Mouse (Mus musculus): Measurements from ENCODE around the gene Pex7.

Pex7 gene

GRCm38 (mm10) chr10:19884409-19884808 is 23.1 kb downstream of the Pex7 start:
- in situ Hi-C loops (cut with MseI, MboI): no loop called here

DNA sequence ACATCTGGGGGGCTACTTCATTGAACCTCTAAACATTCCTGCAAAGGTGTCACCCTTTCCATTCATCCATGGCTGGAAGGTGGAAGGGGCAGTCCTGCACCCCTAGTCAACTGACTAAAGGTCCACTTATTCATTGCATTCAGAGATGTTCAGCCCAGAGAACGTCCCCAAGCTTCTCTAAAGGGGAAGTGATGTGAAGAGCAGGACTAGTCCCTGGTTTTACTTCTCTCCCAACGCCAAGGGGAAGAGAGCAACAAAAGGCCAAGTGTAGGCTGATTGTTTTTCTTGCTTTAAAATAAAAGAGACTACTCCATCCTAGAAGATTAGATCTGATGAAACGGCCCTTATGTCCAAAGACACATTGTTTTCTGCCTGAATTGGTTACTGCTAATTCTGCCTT is 27.1 kb downstream of the Pex7 start:
- in situ Hi-C loops (cut with MseI, MboI): no loop called here

DNA sequence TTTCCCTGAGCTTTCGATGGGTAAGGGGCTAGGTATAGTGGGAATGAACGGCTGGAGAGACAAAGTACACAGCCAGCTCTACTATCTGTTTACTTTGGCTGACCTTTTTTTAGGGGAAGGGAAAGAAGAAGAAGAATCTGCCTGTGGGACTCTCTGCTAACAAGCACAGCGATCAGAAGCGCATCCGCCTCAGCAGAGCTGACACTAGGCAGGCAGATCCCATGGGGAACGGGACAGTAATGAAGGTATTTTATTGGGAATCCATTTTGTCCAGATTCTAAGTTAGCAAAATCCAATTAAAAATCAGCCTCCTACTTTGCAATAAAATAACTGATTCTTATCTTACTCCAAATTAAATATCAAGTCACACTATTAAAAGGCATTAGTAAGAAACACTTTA is 28.3 kb downstream of the Pex7 start:
- in situ Hi-C loops (cut with MseI, MboI): no loop called here

DNA sequence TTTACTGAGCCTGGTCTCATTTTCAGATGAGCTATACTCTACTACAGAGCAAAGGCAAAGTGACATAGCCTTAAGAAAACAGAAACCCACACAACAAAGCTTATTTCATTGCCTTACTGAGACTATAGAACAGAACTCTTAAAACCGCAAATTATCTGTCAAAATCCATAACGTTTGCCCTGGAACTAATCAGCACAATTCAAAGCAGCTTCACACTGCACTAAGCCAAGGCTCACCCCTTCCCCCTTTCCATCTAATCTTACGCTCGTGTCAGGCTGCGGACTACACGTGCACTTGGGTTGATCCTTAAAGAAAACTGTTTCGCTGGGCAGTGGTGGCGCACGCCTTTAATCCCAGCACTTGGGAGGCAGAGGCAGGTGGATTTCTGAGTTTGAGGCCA is 29.8 kb downstream of the Pex7 start:
- in situ Hi-C loops (cut with MseI, MboI): no loop called here

- in situ Hi-C loops (cut with MseI, MboI): no loop called here
These were observed 30.2 kb downstream of the Pex7 start for GRCm38 (mm10) chr10:19877257-19877656.

DNA sequence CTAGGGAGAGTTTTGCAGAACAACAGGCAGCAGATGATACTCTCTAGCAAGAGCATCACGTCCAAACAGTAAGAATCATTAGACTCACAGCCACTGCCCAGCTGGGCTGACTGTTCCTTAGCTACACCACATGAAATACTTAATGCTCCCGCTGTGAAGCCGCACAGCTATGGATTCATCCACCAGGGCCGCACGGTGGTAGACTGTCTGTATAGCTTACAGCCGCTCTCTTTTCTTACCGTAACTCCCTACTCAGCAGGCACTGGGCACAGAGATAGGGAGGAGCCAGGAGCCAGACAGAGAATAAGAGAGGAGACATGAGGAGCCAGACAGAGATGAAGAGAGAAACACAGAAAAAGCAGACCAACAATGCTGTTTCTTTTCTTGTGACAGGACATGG is 30.8 kb downstream of the Pex7 start:
- in situ Hi-C loops (cut with MseI, MboI): no loop called here

DNA sequence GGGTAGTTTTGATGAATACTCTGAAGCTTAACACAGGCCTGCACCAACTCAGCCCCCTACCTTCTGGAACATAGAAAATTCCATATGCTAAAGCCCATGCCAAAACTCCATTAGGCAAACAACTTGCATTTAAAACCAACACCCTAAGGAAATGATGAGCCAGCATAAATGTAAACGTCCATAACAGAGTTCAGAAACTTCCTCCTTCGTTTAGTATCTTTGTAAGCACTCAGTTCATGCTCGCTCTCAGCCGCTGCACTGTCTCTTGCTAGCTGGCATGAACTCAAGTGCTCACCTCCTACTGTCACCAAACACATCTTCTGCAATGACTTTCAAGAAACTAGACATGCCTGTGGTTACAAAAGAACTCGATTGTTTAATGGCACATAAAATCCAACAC is 32.1 kb downstream of the Pex7 start:
- in situ Hi-C loops (cut with MseI, MboI): no loop called here

- in situ Hi-C loops (cut with MseI, MboI): no loop called here
These were observed 51.7 kb downstream of the Pex7 start for GRCm38 (mm10) chr10:19855597-19856306.

- in situ Hi-C loops (cut with MseI, MboI): no loop called here
These were observed 53.9 kb downstream of the Pex7 start for GRCm38 (mm10) chr10:19853609-19854008.

GRCm38 (mm10) chr10:19852776-19853175 is 54.7 kb downstream of the Pex7 start:
- in situ Hi-C loops (cut with MseI, MboI): no loop called here

GRCm38 (mm10) chr10:19850998-19851691 is 56.3 kb downstream of the Pex7 start, which contains the start of gene Slc35d3:
TSS of gene Slc35d3 (minus strand) at chr10:19851459.
- in situ Hi-C loops (cut with MseI, MboI): no loop called here

DNA sequence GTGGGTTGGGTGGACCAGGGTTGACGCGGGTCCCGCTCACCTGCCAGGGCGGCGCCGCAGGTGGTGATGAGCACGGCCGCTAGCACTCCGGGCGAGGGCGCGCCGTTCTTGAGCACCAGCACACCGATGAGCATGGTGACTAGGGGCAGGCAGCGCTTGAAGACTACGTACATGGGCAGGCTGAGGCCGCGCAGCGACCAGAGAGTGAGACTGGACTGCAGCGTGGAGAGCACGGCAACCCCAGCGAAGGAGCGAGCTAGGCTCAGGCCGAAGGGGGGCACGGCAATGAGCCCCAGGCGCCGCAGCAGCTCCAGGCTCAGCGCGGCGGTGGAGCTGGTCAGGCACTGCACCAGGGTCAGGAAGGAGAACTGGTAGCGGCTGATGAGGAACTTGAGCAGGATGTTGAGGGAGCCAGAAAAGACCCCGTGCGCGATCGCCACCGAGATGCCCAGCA is 56.9 kb downstream of the Pex7 start:
- in situ Hi-C loops (cut with MseI, MboI): no loop called here

DNA sequence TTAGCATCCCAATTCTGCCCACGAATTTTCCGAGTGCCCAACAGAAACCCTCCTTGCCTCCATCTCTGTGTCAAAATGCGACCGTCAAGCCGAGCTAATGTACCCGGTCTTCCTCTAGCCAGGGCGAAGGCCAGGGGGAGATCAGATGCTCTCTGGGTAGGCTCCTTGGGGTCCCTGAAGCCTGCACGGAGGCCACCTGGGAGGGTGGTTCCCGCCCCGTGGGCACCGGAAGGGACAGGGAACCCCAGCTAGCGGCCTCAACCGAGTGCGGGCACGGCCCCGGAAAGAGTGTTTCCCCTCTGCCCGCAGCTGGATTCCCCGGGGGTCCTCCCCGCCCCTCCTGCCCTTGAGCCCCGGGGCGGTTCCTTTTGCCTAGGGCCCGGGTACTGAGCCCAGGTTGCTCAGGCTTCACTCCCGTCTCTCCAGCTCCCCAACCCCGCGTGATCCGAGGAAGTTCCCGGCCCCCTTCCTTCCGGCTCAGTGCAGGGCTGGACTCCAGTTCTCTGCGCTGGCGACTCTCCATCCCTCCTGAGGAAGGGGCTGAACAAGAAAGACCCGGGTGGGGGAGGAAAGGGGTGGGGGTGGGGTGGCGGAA is 57.6 kb downstream of the Pex7 start:
- in situ Hi-C loops (cut with MseI, MboI): no loop called here

- in situ Hi-C loops (cut with MseI, MboI): no loop called here
These were observed 58.3 kb downstream of the Pex7 start for GRCm38 (mm10) chr10:19848928-19849770.

GRCm38 (mm10) chr10:19839836-19840235 is 67.7 kb downstream of the Pex7 start:
- in situ Hi-C loops (cut with MseI, MboI): no loop called here

- in situ Hi-C loops (cut with MseI, MboI): no loop called here
These were observed 71.4 kb downstream of the Pex7 start for GRCm38 (mm10) chr10:19835887-19836710.

DNA sequence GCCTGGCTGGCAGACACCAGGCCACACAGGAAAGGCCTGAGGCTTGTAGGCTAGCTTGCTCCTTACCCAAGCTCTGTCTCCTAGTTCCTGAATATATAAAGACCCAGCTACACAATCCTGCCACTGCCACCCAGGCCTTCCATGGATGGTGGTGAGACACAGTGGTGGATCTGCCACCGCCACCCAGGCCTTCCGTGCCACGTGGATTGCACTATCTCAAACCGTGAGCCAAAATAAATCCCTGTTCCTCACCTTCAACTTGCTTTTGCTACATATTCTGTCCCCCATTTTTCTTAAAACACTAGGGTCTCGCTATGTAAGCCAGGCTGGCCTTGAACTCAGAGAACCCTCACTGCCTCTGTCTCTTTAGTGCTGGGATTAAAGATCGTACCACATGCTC is 73.3 kb downstream of the Pex7 start:
- in situ Hi-C loops (cut with MseI, MboI): no loop called here

- in situ Hi-C loops (cut with MseI, MboI): no loop called here
These were observed 76.2 kb downstream of the Pex7 start for GRCm38 (mm10) chr10:19831072-19831849.

- in situ Hi-C loops (cut with MseI, MboI): no loop called here
These were observed 86.5 kb downstream of the Pex7 start for GRCm38 (mm10) chr10:19820986-19821385.

DNA sequence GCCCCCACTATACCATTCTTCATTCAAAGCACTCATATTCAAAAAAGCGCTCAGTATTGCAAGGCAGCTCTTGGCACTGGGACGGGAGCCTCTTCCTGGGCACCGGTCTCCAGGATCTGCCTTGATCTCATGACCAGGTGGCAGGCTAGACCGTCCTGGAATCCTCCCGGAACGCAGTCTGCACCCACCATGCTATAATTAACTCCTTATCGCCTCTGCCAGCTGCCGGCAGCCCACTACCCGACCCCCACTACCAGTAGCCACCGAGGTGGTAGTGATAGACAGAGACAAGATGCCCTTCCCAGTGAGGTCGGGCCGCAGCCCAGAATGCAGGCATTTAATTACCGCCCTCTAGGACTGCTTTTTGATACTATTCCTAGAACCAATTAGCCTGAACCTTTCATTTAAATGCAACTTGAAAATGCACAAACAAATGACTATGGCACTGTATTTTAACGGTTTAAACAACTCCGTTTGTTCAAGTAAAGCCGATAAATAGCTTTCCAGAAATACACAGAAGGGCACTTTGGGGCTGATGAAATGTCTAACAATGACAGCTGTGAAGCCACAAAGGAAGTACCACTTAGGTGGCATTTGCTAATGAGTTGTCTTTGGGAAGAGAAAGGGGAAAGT is 88.7 kb downstream of the Pex7 start:
- in situ Hi-C loops (cut with MseI, MboI): no loop called here

Measured in mouse trophoblast stem cell (cell line).